Mouse (Mus musculus): ENCODE data around the gene Ric8b.

GRCm38 (mm10) chr10:84967645-84968044, 50.2 kb downstream of the Ric8b start:
- no peak for TF ChIP-seq CTCF (IDR thresholded peaks at IDR 0.05; ENCODE audit: extremely low read depth, insufficient read depth, insufficient read length, insufficient replicate concordance)
- no peak for TF ChIP-seq POLR2A (IDR thresholded peaks at IDR 0.05; ENCODE audit: low read depth, low read length)

All from spleen, adult 2 months (tissue).